Mouse (Mus musculus) midbrain, embryonic 10.5 days (tissue): Measurements from ENCODE around the gene Socs3. TPM values are rescaled to one million over a fixed set of nuclear protein-coding genes. Genes with fewer than 3 reads are reported as not detected.

Experiments used
- DNase-seq: peaks from one replicate; pipeline ENCODE4 v3.0.0-alpha.2; 2017; ENCODE audit warnings: low spot score
- H3K27ac ChIP-seq: fragments of 300-500 bp; sonication (generic); replicated peaks from 2 replicates; pipeline ENCODE4 v1.5.1; 2016; ENCODE audit warnings: mild to moderate bottlenecking
- H3K27me3 ChIP-seq: fragments of 300-500 bp; sonication (generic); 2 replicates; pipeline ENCODE4 v1.6.1; 2016; ENCODE audit warnings: low read depth, mild to moderate bottlenecking; ENCODE audit not compliant: poor library complexity, severe bottlenecking
- H3K36me3 ChIP-seq: fragments of 300-500 bp; sonication (generic); 2 replicates; pipeline ENCODE4 v1.6.1; 2016; ENCODE audit warnings: mild to moderate bottlenecking, moderate library complexity
- H3K4me1 ChIP-seq: fragments of 300-500 bp; sonication (generic); 2 replicates; pipeline ENCODE4 v1.6.1; 2016
- H3K4me3 ChIP-seq: fragments of 300-500 bp; sonication (generic); 2 replicates; pipeline ENCODE4 v1.5.1; 2016; ENCODE audit warnings: mild to moderate bottlenecking, moderate library complexity
- H3K9me3 ChIP-seq: fragments of 300-500 bp; sonication (generic); replicated peaks from 2 replicates; pipeline ENCODE4 v1.6.1; 2016; ENCODE audit warnings: mild to moderate bottlenecking
- WGBS: fragments of 180-500 bp; shearing (Covaris S2); methylation state at CpG from one replicate; pipeline ENCODE4 v1.1.7; 2016; 5-methylcytosine and 5-hydroxymethylcytosine counted together
- polyA plus RNA-seq: library from polyadenylated mRNA; unstranded; fragments of >200 nt; fragmentation: Nextera tagmentation; extraction: Ambion mirVana; gene quantifications from 2 replicates; pipeline ENCODE4 v1.2.1, GENCODE M21; 2016

Gene Socs3
- polyA plus RNA-seq, 1 experiment from 2014 or later, result 14.1 TPM

- Histone ChIP-seq H3K4me3 (peak overlapping the region; percentile 16; the same call in 1 of the 2 replicates), H3K27me3 (peaks cover 65% of the 10 kb centered on the region), H3K4me1 (peaks cover 81% of the 10 kb centered on the region), H3K36me3 (no peaks in the 10 kb centered on the region), H3K9me3 (no peaks in the 10 kb centered on the region), H3K27ac (peak overlapping the region; percentile 86)
- 24% methylated on average over 4 of the region's 4 CpGs for WGBS
- no peak for DNase-seq
Measured at GRCm38 (mm10) chr11:117939004-117939730, 30.7 kb downstream of the Socs3 start.

- Histone ChIP-seq H3K9me3 (no peaks in the 10 kb centered on the region), H3K27me3 (peaks cover 73% of the 10 kb centered on the region), H3K4me3 (no peak overlapping the region), H3K27ac (peak overlapping the region; percentile 63), H3K36me3 (no peaks in the 10 kb centered on the region), H3K4me1 (peaks cover 94% of the 10 kb centered on the region)
- DNase-seq, result no peak
- 57% methylated on average over 8 of the region's 8 CpGs for WGBS
Measured at GRCm38 (mm10) chr11:117936202-117936601, 33.6 kb downstream of the Socs3 start.

- DNase-seq, result no peak
- no peaks in the 10 kb centered on the region for H3K36me3 ChIP-seq
- H3K27me3 ChIP-seq, result peaks cover 75% of the 10 kb centered on the region
- H3K27ac ChIP-seq, result peak overlapping the region; percentile 63
- peaks cover 94% of the 10 kb centered on the region for H3K4me1 ChIP-seq
- 65% methylated on average over 9 of the region's 9 CpGs for WGBS
- no peaks in the 10 kb centered on the region for H3K9me3 ChIP-seq
- H3K4me3 ChIP-seq, result no peak overlapping the region
Measured at GRCm38 (mm10) chr11:117935616-117936015, 34.2 kb downstream of the Socs3 start.

DNA sequence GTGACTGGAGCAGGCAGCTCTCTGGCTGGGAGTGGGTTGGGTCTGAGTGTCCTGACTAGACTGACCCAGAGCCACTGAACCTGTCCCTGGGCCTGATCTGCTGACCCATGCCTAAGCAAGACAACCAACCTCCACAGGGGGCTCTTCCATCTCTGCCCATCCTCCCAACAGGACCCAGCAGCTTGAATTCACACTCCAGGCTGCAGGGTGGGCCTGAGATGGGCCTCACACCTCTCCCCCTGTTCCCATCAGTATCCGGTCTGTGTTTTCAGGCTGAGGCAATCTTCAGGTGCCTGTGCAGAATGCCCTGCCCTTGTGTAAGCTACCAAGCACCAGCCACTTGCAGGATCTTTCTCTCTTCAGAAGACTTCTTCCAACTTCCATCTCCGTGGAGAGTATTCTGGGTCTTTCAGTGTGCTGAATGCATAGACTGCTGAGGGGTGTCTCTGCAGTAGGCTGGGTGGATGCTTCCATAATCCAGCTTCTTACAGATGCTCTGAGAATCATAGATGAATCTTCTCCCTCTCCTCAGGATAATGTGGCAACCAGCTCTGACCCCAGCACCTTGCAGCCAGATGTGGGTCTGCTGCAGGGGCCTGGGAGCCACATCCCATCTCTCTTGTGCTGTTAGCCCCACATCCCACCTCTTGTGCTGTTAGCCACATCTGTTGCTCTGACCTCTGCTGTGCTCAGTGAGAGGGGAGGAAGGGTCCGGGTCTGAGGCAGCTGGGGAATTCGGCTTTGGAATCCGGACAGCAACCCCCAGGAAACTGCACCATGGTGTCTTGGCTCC is 35.1 kb downstream of the Socs3 start:
- Histone ChIP-seq H3K36me3 (no peaks in the 10 kb centered on the region), H3K9me3 (no peaks in the 10 kb centered on the region), H3K4me1 (peaks cover 94% of the 10 kb centered on the region), H3K27me3 (peaks cover 80% of the 10 kb centered on the region), H3K27ac (peak overlapping the region; percentile 63), H3K4me3 (no peak overlapping the region)
- DNase-seq, result no peak
- 47% methylated on average over 5 of the region's 5 CpGs for WGBS

DNA sequence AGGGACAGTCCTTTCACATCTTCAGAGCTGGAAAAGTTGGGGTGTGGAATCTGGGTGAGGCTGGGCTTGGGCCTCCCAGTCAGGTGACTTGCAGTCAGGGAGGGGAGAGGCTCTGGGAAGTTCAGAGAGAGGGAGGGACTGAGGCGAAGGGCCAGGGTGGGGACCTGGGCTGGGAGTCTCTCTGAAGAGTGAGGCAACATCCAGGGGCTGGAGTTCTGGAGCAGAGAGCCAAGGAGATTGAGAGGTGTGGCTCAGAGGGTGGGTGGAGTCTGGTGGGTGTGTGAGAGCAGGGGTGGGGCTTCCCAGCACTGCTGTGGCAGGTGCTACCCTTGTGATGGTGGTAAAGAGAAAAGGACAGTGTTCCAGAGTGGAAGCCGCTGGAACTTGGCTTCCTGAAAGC is 35.7 kb downstream of the Socs3 start:
- Histone ChIP-seq H3K27me3 (peaks cover 87% of the 10 kb centered on the region), H3K9me3 (no peaks in the 10 kb centered on the region), H3K4me1 (peaks cover 91% of the 10 kb centered on the region), H3K27ac (peak overlapping the region; percentile 63), H3K4me3 (no peak overlapping the region), H3K36me3 (no peaks in the 10 kb centered on the region)
- 24% methylated on average over 2 of the region's 2 CpGs for WGBS
- no peak for DNase-seq

DNA sequence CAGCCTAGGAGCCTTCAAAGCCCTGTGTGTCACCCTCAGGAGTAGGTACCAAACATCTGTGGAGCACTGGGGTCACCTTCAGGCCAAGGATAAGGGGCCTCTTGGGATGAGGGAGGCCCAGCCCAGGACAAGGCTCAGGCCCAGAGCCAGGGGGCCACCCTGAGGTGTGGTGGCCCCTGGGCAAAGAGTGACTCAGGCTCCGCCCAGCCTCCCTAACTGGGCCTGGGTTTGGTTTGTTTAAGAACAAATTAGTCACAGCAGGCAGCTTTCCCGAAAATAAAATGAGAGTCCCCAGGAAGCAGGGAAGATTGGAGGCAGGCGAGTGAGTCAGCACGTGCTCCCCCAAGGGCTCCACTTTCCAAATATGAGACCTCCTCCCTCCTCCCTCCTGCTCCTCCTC is 37.7 kb downstream of the Socs3 start:
- no peaks in the 10 kb centered on the region for H3K36me3 ChIP-seq
- H3K27me3 ChIP-seq, result peaks cover 94% of the 10 kb centered on the region
- peaks cover 73% of the 10 kb centered on the region for H3K4me1 ChIP-seq
- WGBS, result 34% methylated on average over 4 of the region's 4 CpGs
- no peak for DNase-seq
- no peaks in the 10 kb centered on the region for H3K9me3 ChIP-seq
- H3K4me3 ChIP-seq, result peak overlapping the region; percentile 9; the same call in 1 of the 2 replicates
- peak overlapping the region; percentile 71 for H3K27ac ChIP-seq

DNA sequence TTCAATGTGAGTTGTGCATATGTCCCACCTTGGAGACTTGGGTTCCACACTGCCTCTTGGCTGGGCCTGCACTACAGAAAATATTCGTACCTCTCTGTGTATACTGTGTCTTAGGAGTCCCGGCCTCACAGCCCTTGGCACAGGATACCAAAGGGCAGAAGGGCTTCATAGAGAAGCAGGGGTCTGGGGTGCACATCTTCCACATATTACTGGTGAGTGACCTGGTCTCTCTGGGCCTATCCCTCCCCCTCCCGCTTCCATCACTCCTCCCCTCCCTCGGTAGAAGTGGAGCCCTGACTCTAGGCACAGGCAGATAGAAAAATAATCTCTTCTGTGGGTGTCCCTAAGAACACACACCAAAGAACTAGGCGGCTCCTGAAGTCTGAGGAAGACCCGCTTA is 38.3 kb downstream of the Socs3 start:
- Histone ChIP-seq H3K9me3 (no peaks in the 10 kb centered on the region), H3K4me3 (no peak overlapping the region), H3K27me3 (peaks cover 90% of the 10 kb centered on the region), H3K27ac (no peak overlapping the region), H3K4me1 (peaks cover 69% of the 10 kb centered on the region), H3K36me3 (no peaks in the 10 kb centered on the region)
- WGBS, result 58% methylated on average over 6 of the region's 6 CpGs
- no peak for DNase-seq

- H3K27me3 ChIP-seq, result peaks cover 83% of the 10 kb centered on the region
- peaks cover 62% of the 10 kb centered on the region for H3K4me1 ChIP-seq
- peak overlapping the region; percentile 54 for H3K4me3 ChIP-seq
- H3K36me3 ChIP-seq, result no peaks in the 10 kb centered on the region
- H3K9me3 ChIP-seq, result no peaks in the 10 kb centered on the region
- H3K27ac ChIP-seq, result peak overlapping the region; percentile 81
- under 1% methylated on average over 47 of the region's 48 CpGs for WGBS
- DNase-seq, result peak; percentile 85
Measured at GRCm38 (mm10) chr11:117930781-117931338, 39.0 kb downstream of the Socs3 start.

- Histone ChIP-seq H3K27me3 (peaks cover 77% of the 10 kb centered on the region), H3K9me3 (no peaks in the 10 kb centered on the region), H3K27ac (no peak overlapping the region; the same call in 1 of the 2 replicates), H3K4me3 (no peak overlapping the region), H3K4me1 (peaks cover 36% of the 10 kb centered on the region), H3K36me3 (no peaks in the 10 kb centered on the region)
- WGBS, result 55% methylated on average over 1 of the region's 1 CpGs
- no peak for DNase-seq
Measured at GRCm38 (mm10) chr11:117925541-117925940, 44.3 kb downstream of the Socs3 start.

GRCm38 (mm10) chr11:117924466-117924865 is 45.4 kb downstream of the Socs3 start:
- no peak for DNase-seq
- Histone ChIP-seq H3K36me3 (no peaks in the 10 kb centered on the region), H3K4me3 (no peak overlapping the region), H3K4me1 (peaks cover 29% of the 10 kb centered on the region), H3K27ac (no peak overlapping the region), H3K27me3 (peaks cover 66% of the 10 kb centered on the region), H3K9me3 (no peaks in the 10 kb centered on the region)
- 83% methylated on average over 6 of the region's 6 CpGs for WGBS

GRCm38 (mm10) chr11:117923279-117923678 is 46.6 kb downstream of the Socs3 start:
- H3K4me3 ChIP-seq, result no peak overlapping the region
- H3K9me3 ChIP-seq, result no peaks in the 10 kb centered on the region
- H3K27me3 ChIP-seq, result peaks cover 65% of the 10 kb centered on the region
- H3K36me3 ChIP-seq, result no peaks in the 10 kb centered on the region
- no peak for DNase-seq
- H3K27ac ChIP-seq, result 0 out of 2 replicates have a peak overlapping the region, but pooled peaks have one; percentile 23
- peaks cover 41% of the 10 kb centered on the region for H3K4me1 ChIP-seq
- WGBS, result 88% methylated on average over 11 of the region's 11 CpGs

DNA sequence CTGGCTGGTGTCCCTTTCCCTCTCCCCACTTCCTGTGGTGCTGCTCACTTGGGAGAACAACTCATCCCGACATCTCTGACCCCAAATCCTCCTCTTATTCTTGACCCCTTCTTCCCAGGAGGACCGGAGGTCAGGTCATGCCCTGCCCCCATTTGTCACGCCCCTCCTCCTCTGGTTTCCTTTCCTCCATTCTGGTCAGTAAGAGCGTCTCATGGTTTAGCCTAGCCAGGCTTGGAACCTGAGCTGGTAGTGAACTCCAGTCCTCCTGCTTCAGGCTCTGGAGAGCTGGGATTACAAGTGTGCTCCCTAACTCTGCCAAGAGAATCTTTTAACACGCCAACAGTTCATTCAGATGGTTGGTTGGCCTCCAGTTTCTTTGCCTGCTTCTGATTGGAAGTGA is 50.6 kb downstream of the Socs3 start:
- H3K36me3 ChIP-seq, result no peaks in the 10 kb centered on the region
- 13% methylated on average over 5 of the region's 5 CpGs for WGBS
- peaks cover 11% of the 10 kb centered on the region for H3K9me3 ChIP-seq
- peaks cover 70% of the 10 kb centered on the region for H3K27me3 ChIP-seq
- peak overlapping the region; percentile 46; the same call in 1 of the 2 replicates for H3K27ac ChIP-seq
- H3K4me1 ChIP-seq, result peaks cover 38% of the 10 kb centered on the region
- DNase-seq, result peak; percentile 44
- H3K4me3 ChIP-seq, result no peak overlapping the region
